Mouse (Mus musculus): ENCODE results near the gene Tcl1b5. TPM values are rescaled to one million over a fixed set of nuclear protein-coding genes. Genes with fewer than 3 reads are reported as not detected.
"Not testable (repeated sequence)": the region's sequence is repeated elsewhere in the genome, so short reads cannot be mapped to it uniquely, and the experiment has no call there.

Gene Tcl1b5
- polyA plus RNA-seq, 1 experiment from 2014 or later = not detected

DNA sequence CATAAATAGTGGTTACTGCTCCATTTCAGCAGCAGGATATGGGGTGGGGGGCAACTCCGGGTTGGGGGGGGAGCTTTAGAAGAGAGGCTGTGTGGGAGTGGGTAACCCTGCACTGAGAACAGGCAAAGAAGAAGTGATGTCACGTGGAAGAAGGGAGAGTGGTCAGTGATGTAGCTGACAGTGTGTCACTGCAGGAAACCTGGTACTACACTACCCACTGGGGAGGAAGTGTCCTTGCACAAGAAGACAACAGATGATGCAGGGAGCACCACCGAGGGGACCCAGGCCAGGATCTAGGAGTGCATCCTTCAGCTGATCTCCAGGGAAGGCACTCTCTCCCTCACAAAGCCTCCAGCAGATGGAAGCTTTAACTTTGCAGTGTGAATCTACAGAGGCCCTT is 9.4 kb upstream of the Tcl1b5 start:
- WGBS = 70% methylated on average over 3 of the region's 3 CpGs
- Histone ChIP-seq H3K4me1 (no peaks in the 10 kb centered on the region), H3K4me3 (no peak overlapping the region), H3K9me3 (no peaks in the 10 kb centered on the region), H3K27me3 (replicated peaks; ENCODE audit: low read depth, poor library complexity, severe bottlenecking) (no peaks in the 10 kb centered on the region), H3K36me3 (replicated peaks) (no peaks in the 10 kb centered on the region), H3K27ac (replicated peaks) (no peak overlapping the region)
- DNase-seq (ENCODE audit: low spot score) = no peak

DNA sequence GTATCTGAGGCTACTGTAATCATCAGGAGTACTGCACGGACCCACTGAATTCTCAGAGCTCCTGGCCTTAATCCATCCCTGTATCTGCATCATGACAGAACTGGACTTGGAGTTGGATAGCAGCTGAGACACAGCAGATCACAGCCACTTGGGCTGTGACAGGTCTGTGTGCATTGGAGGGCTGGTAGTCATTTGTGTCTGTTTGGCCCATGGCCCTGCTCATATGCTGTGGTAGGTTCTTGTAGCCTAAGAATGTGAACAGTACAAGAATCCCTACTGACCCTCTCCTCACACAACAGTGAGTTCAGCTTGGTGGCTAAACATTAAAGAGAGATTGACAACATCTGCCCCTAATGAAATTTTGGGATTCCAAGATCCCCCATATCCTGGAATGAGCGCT is 2.8 kb upstream of the Tcl1b5 start:
- Histone ChIP-seq H3K27ac (replicated peaks) (no peak overlapping the region), H3K4me1 (no peaks in the 10 kb centered on the region), H3K36me3 (replicated peaks) (no peaks in the 10 kb centered on the region), H3K9me3 (no peaks in the 10 kb centered on the region), H3K4me3 (no peak overlapping the region), H3K27me3 (replicated peaks; ENCODE audit: low read depth, poor library complexity, severe bottlenecking) (no peaks in the 10 kb centered on the region)
- no peak for DNase-seq (ENCODE audit: low spot score)
- WGBS = 88% methylated on average over 2 of the region's 2 CpGs

DNA sequence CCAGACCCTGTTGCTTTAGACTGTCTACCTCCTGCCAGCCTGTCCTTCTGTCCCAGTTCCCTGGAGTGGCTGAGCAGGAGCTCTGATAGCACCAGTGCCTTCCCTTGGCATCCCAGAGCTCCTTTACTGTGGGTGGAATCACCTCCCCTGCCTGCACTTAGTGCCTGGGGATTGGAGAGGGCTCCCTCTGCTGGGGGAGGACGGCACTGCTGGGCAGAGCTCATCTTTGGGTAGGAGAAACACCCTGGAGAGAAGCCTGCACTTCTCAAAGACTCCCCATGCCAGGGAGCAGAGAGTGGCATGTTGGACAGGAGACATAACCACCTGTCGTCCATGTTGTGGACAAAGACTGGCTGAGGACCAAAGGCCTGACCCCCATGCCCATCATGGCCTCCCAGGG is 1.8 kb upstream of the Tcl1b5 start:
- WGBS = 38% methylated on average over 2 of the region's 2 CpGs
- DNase-seq (ENCODE audit: low spot score) = peak; percentile 21
- not testable (repeated sequence) for H3K9me3 ChIP-seq; H3K4me3 ChIP-seq; H3K27ac ChIP-seq (replicated peaks); H3K36me3 ChIP-seq (replicated peaks); H3K4me1 ChIP-seq; H3K27me3 ChIP-seq (replicated peaks; ENCODE audit: low read depth, poor library complexity, severe bottlenecking)

DNA sequence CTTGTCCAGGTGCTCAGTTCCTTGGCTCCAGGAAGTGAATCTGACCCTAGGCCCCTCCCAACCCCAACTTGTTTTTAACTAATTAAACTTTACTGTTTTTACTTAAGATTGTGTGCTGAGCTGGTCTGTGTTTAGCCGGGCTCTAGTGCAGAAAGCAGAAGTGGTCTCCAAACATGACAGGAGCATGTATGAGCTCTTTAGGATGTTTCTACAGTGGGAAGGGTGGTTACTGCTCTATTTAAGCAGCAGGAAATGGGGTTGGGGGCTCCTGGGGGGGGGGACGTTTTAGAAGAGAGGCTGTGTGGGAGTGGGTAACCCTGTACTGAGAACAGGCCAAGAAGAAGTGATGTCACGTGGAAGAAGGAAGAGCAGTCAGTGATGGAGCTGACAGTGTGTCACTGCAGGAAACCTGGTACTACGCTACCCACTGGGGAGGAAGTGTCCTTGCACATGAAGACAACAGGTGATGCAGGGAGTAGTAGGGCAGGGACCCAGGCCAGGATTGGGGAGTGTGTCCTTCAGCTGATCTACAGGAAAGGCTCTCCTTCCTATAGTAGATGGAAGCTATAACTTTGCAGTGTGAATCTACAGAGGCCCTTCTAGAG is 5.0 kb downstream of the Tcl1b5 start:
- H3K4me1 ChIP-seq; DNase-seq (ENCODE audit: low spot score); H3K9me3 ChIP-seq; H3K36me3 ChIP-seq (replicated peaks); H3K27ac ChIP-seq (replicated peaks); H3K27me3 ChIP-seq (replicated peaks; ENCODE audit: low read depth, poor library complexity, severe bottlenecking); H3K4me3 ChIP-seq: not testable (repeated sequence)
- 77% methylated on average over 4 of the region's 4 CpGs for WGBS

DNA sequence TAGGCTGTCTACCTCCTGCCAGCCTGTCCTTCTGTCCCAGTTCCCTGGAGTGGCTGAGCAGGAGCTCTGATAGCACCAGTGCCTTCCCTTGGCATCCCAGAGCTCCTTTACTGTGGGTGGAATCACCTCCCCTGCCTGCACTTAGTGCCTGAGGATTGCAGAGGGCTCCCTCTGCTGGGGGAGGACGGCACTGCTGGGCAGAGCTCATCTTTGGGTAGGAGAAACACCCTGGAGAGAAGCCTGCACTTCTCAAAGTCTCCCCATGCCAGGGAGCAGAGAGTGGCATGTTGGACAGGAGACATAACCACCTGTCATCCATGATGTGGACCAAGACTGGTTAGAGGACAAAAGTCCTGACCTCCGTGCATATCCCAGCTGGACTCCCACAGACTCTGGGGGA is 12.8 kb downstream of the Tcl1b5 start:
- H3K4me1 ChIP-seq; DNase-seq (ENCODE audit: low spot score); H3K9me3 ChIP-seq; H3K36me3 ChIP-seq (replicated peaks); H3K4me3 ChIP-seq; H3K27ac ChIP-seq (replicated peaks); H3K27me3 ChIP-seq (replicated peaks; ENCODE audit: low read depth, poor library complexity, severe bottlenecking): not testable (repeated sequence)
- WGBS = 48% methylated on average over 2 of the region's 2 CpGs

- H3K9me3 ChIP-seq; H3K4me1 ChIP-seq; H3K4me3 ChIP-seq; H3K36me3 ChIP-seq (replicated peaks); H3K27ac ChIP-seq (replicated peaks); DNase-seq (ENCODE audit: low spot score); H3K27me3 ChIP-seq (replicated peaks; ENCODE audit: low read depth, poor library complexity, severe bottlenecking): not testable (repeated sequence)
- WGBS = 88% methylated on average over 6 of the region's 6 CpGs
Measured at GRCm38 (mm10) chr12:105190743-105191142, 14.6 kb downstream of the Tcl1b5 start, which contains the start of gene Tcl1b3. Tcl1b3 (plus strand) TSS chr12:105191043.

- not testable (repeated sequence) for H3K27ac ChIP-seq (replicated peaks); H3K27me3 ChIP-seq (replicated peaks; ENCODE audit: low read depth, poor library complexity, severe bottlenecking); H3K9me3 ChIP-seq; H3K36me3 ChIP-seq (replicated peaks); H3K4me1 ChIP-seq; H3K4me3 ChIP-seq; DNase-seq (ENCODE audit: low spot score)
- WGBS = 41% methylated on average over 7 of the region's 7 CpGs
Measured at GRCm38 (mm10) chr12:105199684-105200497, 23.7 kb downstream of the Tcl1b5 start.

DNA sequence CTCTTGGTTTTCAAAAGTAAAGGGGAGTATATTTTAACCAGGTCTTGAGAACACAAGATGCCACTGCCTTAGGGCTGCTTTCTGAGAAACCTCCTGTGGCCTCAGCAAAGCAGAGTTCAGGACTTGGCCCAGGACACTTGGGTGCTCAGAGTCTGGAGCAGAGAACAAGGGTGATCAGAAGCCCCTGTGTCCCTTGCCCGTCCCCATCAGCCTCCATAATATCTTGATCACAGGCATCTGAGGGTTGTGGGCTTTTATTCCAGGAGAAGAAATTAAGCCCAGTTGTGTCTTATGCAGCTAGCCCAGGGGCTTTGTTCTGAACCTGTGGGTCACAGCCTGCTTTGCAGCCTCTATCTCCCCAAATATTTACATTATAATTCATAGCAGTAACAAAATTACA is 25.5 kb downstream of the Tcl1b5 start, which contains the start of gene Tcl1b4:
TSS of gene Tcl1b4 (plus strand) at position 301 of the 400 bp plus-strand sequence.
- DNase-seq (ENCODE audit: low spot score); H3K27me3 ChIP-seq (replicated peaks; ENCODE audit: low read depth, poor library complexity, severe bottlenecking); H3K4me1 ChIP-seq; H3K36me3 ChIP-seq (replicated peaks); H3K27ac ChIP-seq (replicated peaks); H3K4me3 ChIP-seq; H3K9me3 ChIP-seq: not testable (repeated sequence)
- 86% methylated on average over 1 of the region's 1 CpGs for WGBS

GRCm38 (mm10) chr12:105207071-105207470 is 30.9 kb downstream of the Tcl1b5 start:
- no peak for DNase-seq (ENCODE audit: low spot score)
- Histone ChIP-seq H3K27ac (replicated peaks) (no peak overlapping the region), H3K36me3 (replicated peaks) (no peaks in the 10 kb centered on the region), H3K27me3 (replicated peaks; ENCODE audit: low read depth, poor library complexity, severe bottlenecking) (no peaks in the 10 kb centered on the region), H3K4me3 (no peak overlapping the region), H3K4me1 (no peaks in the 10 kb centered on the region), H3K9me3 (no peaks in the 10 kb centered on the region)
- WGBS = 70% methylated on average over 1 of the region's 1 CpGs

GRCm38 (mm10) chr12:105208441-105208840 is 32.3 kb downstream of the Tcl1b5 start:
- no peaks in the 10 kb centered on the region for H3K36me3 ChIP-seq (replicated peaks)
- no peak overlapping the region for H3K4me3 ChIP-seq
- WGBS = 89% methylated on average over 1 of the region's 1 CpGs
- no peaks in the 10 kb centered on the region for H3K27me3 ChIP-seq (replicated peaks; ENCODE audit: low read depth, poor library complexity, severe bottlenecking)
- no peak for DNase-seq (ENCODE audit: low spot score)
- no peak overlapping the region for H3K27ac ChIP-seq (replicated peaks)
- no peaks in the 10 kb centered on the region for H3K9me3 ChIP-seq
- no peaks in the 10 kb centered on the region for H3K4me1 ChIP-seq

- no peaks in the 10 kb centered on the region for H3K27me3 ChIP-seq (replicated peaks; ENCODE audit: low read depth, poor library complexity, severe bottlenecking)
- H3K9me3 ChIP-seq = no peaks in the 10 kb centered on the region
- no peaks in the 10 kb centered on the region for H3K4me1 ChIP-seq
- H3K27ac ChIP-seq (replicated peaks) = no peak overlapping the region
- no peak for DNase-seq (ENCODE audit: low spot score)
- WGBS = 94% methylated on average over 7 of the region's 7 CpGs
- H3K36me3 ChIP-seq (replicated peaks) = no peaks in the 10 kb centered on the region
- no peak overlapping the region for H3K4me3 ChIP-seq
Measured at GRCm38 (mm10) chr12:105209231-105209630, 33.1 kb downstream of the Tcl1b5 start.

- H3K36me3 ChIP-seq (replicated peaks) = no peaks in the 10 kb centered on the region
- no peak for DNase-seq (ENCODE audit: low spot score)
- H3K4me3 ChIP-seq = no peak overlapping the region
- no peak overlapping the region for H3K27ac ChIP-seq (replicated peaks)
- WGBS = 87% methylated on average over 7 of the region's 7 CpGs
- no peaks in the 10 kb centered on the region for H3K9me3 ChIP-seq
- H3K4me1 ChIP-seq = no peaks in the 10 kb centered on the region
- no peaks in the 10 kb centered on the region for H3K27me3 ChIP-seq (replicated peaks; ENCODE audit: low read depth, poor library complexity, severe bottlenecking)
Measured at GRCm38 (mm10) chr12:105217101-105217760, 41.1 kb downstream of the Tcl1b5 start.

All from embryonic facial prominence, embryonic 10.5 days (tissue).